Mouse (Mus musculus): ENCODE results near the gene Olfr497. TPM values are rescaled to one million over a fixed set of nuclear protein-coding genes. Genes with fewer than 3 reads are reported as not detected.

Gene Olfr497
- total RNA-seq (2014; rRNA removed; ENCODE audit: low replicate concordance) (not detected in 2 replicates), polyA plus RNA-seq (2015; fragmentation: Nextera tagmentation; extraction: Ambion mirVana) (not detected in 2 replicates)

DNA sequence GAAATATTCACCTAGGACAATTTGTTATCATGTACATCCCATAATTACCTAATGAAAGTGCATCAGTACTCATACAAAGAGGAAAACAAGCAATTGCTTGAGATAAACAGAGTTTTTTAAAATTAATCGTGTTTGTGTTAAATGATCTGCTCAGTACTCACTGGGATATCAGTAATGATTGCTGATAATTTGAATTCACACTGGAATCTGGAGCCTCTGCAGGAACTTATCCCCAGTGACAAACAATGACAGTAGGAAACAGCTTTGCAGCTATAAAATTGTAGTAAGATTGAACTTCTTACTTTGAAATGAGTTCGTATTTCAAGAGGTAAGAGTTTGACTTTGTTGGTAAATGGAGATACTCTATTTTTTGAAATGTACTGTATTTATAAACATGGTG, at the start of gene Olfr497:
Gene Olfr497, plus strand, starts transcription at position 301 of the 400 bp plus-strand sequence.
- 58% methylated on average over 2 of the region's 2 CpGs for WGBS
- TF ChIP-seq CTCF (IDR thresholded peaks at IDR 0.05; ENCODE audit: low read depth) (no peak), EP300 (IDR thresholded peaks at IDR 0.05; ENCODE audit: low read depth) (no peak)
- H3K36me3 ChIP-seq (replicated peaks; ENCODE audit: control insufficient read depth, insufficient read depth, low read length): no peaks in the 10 kb centered on the region
- no peaks in the 10 kb centered on the region for H3K4me1 ChIP-seq (ENCODE audit: control insufficient read depth, insufficient read depth)
- H3K27me3 ChIP-seq (ENCODE audit: control insufficient read depth, insufficient read depth, low read length): no peaks in the 10 kb centered on the region
- H3K4me3 ChIP-seq (ENCODE audit: low read depth, low read length): no peak within 1 kb of the TSS
- ATAC-seq (ENCODE audit: insufficient read depth, low read depth): no peak
- H3K4me2 ChIP-seq (ENCODE audit: low read depth, low read length): no peak within 1 kb of the TSS
- DNase-seq (ENCODE audit: low spot score): no peak
- H3K9me3 ChIP-seq (replicated peaks; ENCODE audit: control insufficient read depth, low read length): 0 out of 2 replicates have a peak, but pooled peaks cover 4% of the 10 kb centered on the region
- H3K27ac ChIP-seq (ENCODE audit: low read depth): no peak within 1 kb of the TSS
- H3K9ac ChIP-seq (replicated peaks; ENCODE audit: low read depth, low read length): no peak within 1 kb of the TSS

DNA sequence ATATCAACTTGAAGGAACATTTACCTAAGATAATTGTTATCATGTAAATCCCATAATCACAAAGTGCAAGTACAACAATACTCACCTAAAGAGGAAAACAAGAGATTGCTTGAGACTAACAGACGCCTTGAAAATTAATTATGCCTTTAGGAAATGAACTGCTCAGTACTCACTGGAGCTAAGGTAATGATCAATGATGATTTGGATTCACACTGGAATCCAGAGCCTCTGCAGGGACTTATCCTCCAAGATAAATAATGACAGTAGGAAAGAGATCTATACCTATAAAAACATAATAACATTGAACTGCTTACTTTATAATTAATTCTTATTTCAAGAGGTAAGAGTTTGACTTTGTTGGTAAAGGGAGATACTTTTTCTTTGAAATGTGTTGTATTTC, 27.4 kb upstream of the Olfr497 start, which contains the start of gene Olfr495:
Gene Olfr495, plus strand, starts transcription at position 301 of the 400 bp plus-strand sequence.
- H3K4me2 ChIP-seq (ENCODE audit: low read depth, low read length): no peak within 1 kb of the TSS
- no peaks in the 10 kb centered on the region for H3K9me3 ChIP-seq (replicated peaks; ENCODE audit: control insufficient read depth, low read length)
- ATAC-seq (ENCODE audit: insufficient read depth, low read depth) (no peak), DNase-seq (ENCODE audit: low spot score) (no peak)
- no peaks in the 10 kb centered on the region for H3K4me1 ChIP-seq (ENCODE audit: control insufficient read depth, insufficient read depth)
- 41% methylated on average over 1 of the region's 1 CpGs for WGBS
- no peak within 1 kb of the TSS for H3K9ac ChIP-seq (replicated peaks; ENCODE audit: low read depth, low read length)
- no peak within 1 kb of the TSS for H3K4me3 ChIP-seq (ENCODE audit: low read depth, low read length)
- H3K27ac ChIP-seq (ENCODE audit: low read depth): no peak within 1 kb of the TSS
- no peak for TF ChIP-seq CTCF (IDR thresholded peaks at IDR 0.05; ENCODE audit: low read depth)
- no peak for TF ChIP-seq EP300 (IDR thresholded peaks at IDR 0.05; ENCODE audit: low read depth)
- H3K27me3 ChIP-seq (ENCODE audit: control insufficient read depth, insufficient read depth, low read length): no peaks in the 10 kb centered on the region
- no peaks in the 10 kb centered on the region for H3K36me3 ChIP-seq (replicated peaks; ENCODE audit: control insufficient read depth, insufficient read depth, low read length)

GRCm38 (mm10) chr7:108465026-108465425, 44.8 kb downstream of the Olfr497 start, which contains the start of gene Olfr498:
Olfr498 (plus strand) TSS chr7:108465326.
- Histone ChIP-seq H3K4me1 (ENCODE audit: control insufficient read depth, insufficient read depth) (no peaks in the 10 kb centered on the region), H3K27me3 (ENCODE audit: control insufficient read depth, insufficient read depth, low read length) (no peaks in the 10 kb centered on the region), H3K4me3 (ENCODE audit: low read depth, low read length) (no peak within 1 kb of the TSS), H3K9me3 (replicated peaks; ENCODE audit: control insufficient read depth, low read length) (peaks cover 3% of the 10 kb centered on the region; the same call in 1 of the 2 replicates), H3K9ac (replicated peaks; ENCODE audit: low read depth, low read length) (no peak within 1 kb of the TSS), H3K27ac (ENCODE audit: low read depth) (no peak within 1 kb of the TSS), H3K36me3 (replicated peaks; ENCODE audit: control insufficient read depth, insufficient read depth, low read length) (no peaks in the 10 kb centered on the region), H3K4me2 (ENCODE audit: low read depth, low read length) (no peak within 1 kb of the TSS)
- ATAC-seq (ENCODE audit: insufficient read depth, low read depth) (no peak), DNase-seq (ENCODE audit: low spot score) (no peak)
- WGBS: 80% methylated on average over 1 of the region's 1 CpGs
- TF ChIP-seq CTCF (IDR thresholded peaks at IDR 0.05; ENCODE audit: low read depth) (no peak), EP300 (IDR thresholded peaks at IDR 0.05; ENCODE audit: low read depth) (no peak)

Other genes with a start within 250 kb of the Olfr497 start
- gene Olfr486, start 247.7 kb upstream of the Olfr497 start, total RNA-seq (2014; rRNA removed; ENCODE audit: low replicate concordance): not detected in 2 replicates
- gene Olfr486, start 247.7 kb upstream of the Olfr497 start, polyA plus RNA-seq (2015; fragmentation: Nextera tagmentation; extraction: Ambion mirVana): not detected in 2 replicates
- gene Olfr487, start 205.8 kb upstream of the Olfr497 start, total RNA-seq (2014; rRNA removed; ENCODE audit: low replicate concordance): not detected in 2 replicates
- gene Olfr487, start 205.8 kb upstream of the Olfr497 start, polyA plus RNA-seq (2015; fragmentation: Nextera tagmentation; extraction: Ambion mirVana): not detected in 2 replicates
- not detected in 2 replicates for gene Olfr488, start 162.1 kb upstream of the Olfr497 start, total RNA-seq (2014; rRNA removed; ENCODE audit: low replicate concordance)
- gene Olfr488, start 162.1 kb upstream of the Olfr497 start, polyA plus RNA-seq (2015; fragmentation: Nextera tagmentation; extraction: Ambion mirVana): not detected in 2 replicates
- gene Olfr490, start 131.5 kb upstream of the Olfr497 start, total RNA-seq (2014; rRNA removed; ENCODE audit: low replicate concordance): not detected in 2 replicates
- gene Olfr490, start 131.5 kb upstream of the Olfr497 start, polyA plus RNA-seq (2015; fragmentation: Nextera tagmentation; extraction: Ambion mirVana): not detected in 2 replicates
- not detected in 2 replicates for gene Olfr491, start 107.0 kb upstream of the Olfr497 start, total RNA-seq (2014; rRNA removed; ENCODE audit: low replicate concordance)
- not detected in 2 replicates for gene Olfr491, start 107.0 kb upstream of the Olfr497 start, polyA plus RNA-seq (2015; fragmentation: Nextera tagmentation; extraction: Ambion mirVana)
- gene Olfr492, start 96.7 kb upstream of the Olfr497 start, total RNA-seq (2014; rRNA removed; ENCODE audit: low replicate concordance): not detected in 2 replicates
- gene Olfr492, start 96.7 kb upstream of the Olfr497 start, polyA plus RNA-seq (2015; fragmentation: Nextera tagmentation; extraction: Ambion mirVana): not detected in 2 replicates
- gene Olfr493, start 73.4 kb upstream of the Olfr497 start, total RNA-seq (2014; rRNA removed; ENCODE audit: low replicate concordance): not detected in 2 replicates
- gene Olfr493, start 73.4 kb upstream of the Olfr497 start, polyA plus RNA-seq (2015; fragmentation: Nextera tagmentation; extraction: Ambion mirVana): not detected in 2 replicates
- not detected in 2 replicates for gene Olfr494, start 55.1 kb upstream of the Olfr497 start, total RNA-seq (2014; rRNA removed; ENCODE audit: low replicate concordance)
- gene Olfr494, start 55.1 kb upstream of the Olfr497 start, polyA plus RNA-seq (2015; fragmentation: Nextera tagmentation; extraction: Ambion mirVana): not detected in 2 replicates
- not detected in 2 replicates for gene Olfr495, start 27.3 kb upstream of the Olfr497 start, total RNA-seq (2014; rRNA removed; ENCODE audit: low replicate concordance)
- gene Olfr495, start 27.3 kb upstream of the Olfr497 start, polyA plus RNA-seq (2015; fragmentation: Nextera tagmentation; extraction: Ambion mirVana): not detected in 2 replicates
- not detected in 2 replicates for gene Olfr498, start 44.9 kb downstream of the Olfr497 start, total RNA-seq (2014; rRNA removed; ENCODE audit: low replicate concordance)
- not detected in 2 replicates for gene Olfr498, start 44.9 kb downstream of the Olfr497 start, polyA plus RNA-seq (2015; fragmentation: Nextera tagmentation; extraction: Ambion mirVana)
- not detected in 2 replicates for gene Olfr502, start 104.6 kb downstream of the Olfr497 start, total RNA-seq (2014; rRNA removed; ENCODE audit: low replicate concordance)
- gene Olfr502, start 104.6 kb downstream of the Olfr497 start, polyA plus RNA-seq (2015; fragmentation: Nextera tagmentation; extraction: Ambion mirVana): not detected in 2 replicates
- not detected in 2 replicates for gene Olfr503, start 124.1 kb downstream of the Olfr497 start, total RNA-seq (2014; rRNA removed; ENCODE audit: low replicate concordance)
- not detected in 2 replicates for gene Olfr503, start 124.1 kb downstream of the Olfr497 start, polyA plus RNA-seq (2015; fragmentation: Nextera tagmentation; extraction: Ambion mirVana)
- gene Olfr504, start 145.4 kb downstream of the Olfr497 start, total RNA-seq (2014; rRNA removed; ENCODE audit: low replicate concordance): not detected in 2 replicates
- gene Olfr504, start 145.4 kb downstream of the Olfr497 start, polyA plus RNA-seq (2015; fragmentation: Nextera tagmentation; extraction: Ambion mirVana): not detected in 2 replicates
- gene Olfr506, start 190.4 kb downstream of the Olfr497 start, total RNA-seq (2014; rRNA removed; ENCODE audit: low replicate concordance): not detected in 2 replicates
- not detected in 2 replicates for gene Olfr506, start 190.4 kb downstream of the Olfr497 start, polyA plus RNA-seq (2015; fragmentation: Nextera tagmentation; extraction: Ambion mirVana)
- not detected in 2 replicates for gene Olfr507, start 201.4 kb downstream of the Olfr497 start, total RNA-seq (2014; rRNA removed; ENCODE audit: low replicate concordance)
- not detected in 2 replicates for gene Olfr507, start 201.4 kb downstream of the Olfr497 start, polyA plus RNA-seq (2015; fragmentation: Nextera tagmentation; extraction: Ambion mirVana)
- gene Olfr508, start 209.6 kb downstream of the Olfr497 start, total RNA-seq (2014; rRNA removed; ENCODE audit: low replicate concordance): not detected in 2 replicates
- not detected in 2 replicates for gene Olfr508, start 209.6 kb downstream of the Olfr497 start, polyA plus RNA-seq (2015; fragmentation: Nextera tagmentation; extraction: Ambion mirVana)
- not detected in 2 replicates for gene Olfr509, start 231.5 kb downstream of the Olfr497 start, total RNA-seq (2014; rRNA removed; ENCODE audit: low replicate concordance)
- not detected in 2 replicates for gene Olfr509, start 231.5 kb downstream of the Olfr497 start, polyA plus RNA-seq (2015; fragmentation: Nextera tagmentation; extraction: Ambion mirVana)
- not detected in 2 replicates for gene Olfr510, start 246.0 kb downstream of the Olfr497 start, total RNA-seq (2014; rRNA removed; ENCODE audit: low replicate concordance)
- gene Olfr510, start 246.0 kb downstream of the Olfr497 start, polyA plus RNA-seq (2015; fragmentation: Nextera tagmentation; extraction: Ambion mirVana): not detected in 2 replicates